Mouse (Mus musculus): Measurements from ENCODE around the gene Trnt1. TPM values are rescaled to one million over a fixed set of nuclear protein-coding genes. Genes with fewer than 3 reads are reported as not detected.

The Trnt1 gene
- polyA plus RNA-seq, 1 experiment: 9.4 TPM

- 85% methylated on average over 1 of the region's 1 CpGs for WGBS
- H3K4me3 ChIP-seq (ENCODE audit: insufficient read depth, low read depth, low read length): no peak overlapping the region
- no peaks in the 10 kb centered on the region for H3K4me1 ChIP-seq (ENCODE audit: control insufficient read depth, insufficient read depth, low read length)
- no peak for DNase-seq
- no peak overlapping the region for H3K27ac ChIP-seq (ENCODE audit: insufficient read depth, low read depth, low read length)
- no peaks in the 10 kb centered on the region for H3K36me3 ChIP-seq (ENCODE audit: control insufficient read depth, insufficient read depth, low read length)
- no peaks in the 10 kb centered on the region for H3K27me3 ChIP-seq (replicated peaks; ENCODE audit: control insufficient read depth, insufficient read depth, low read length)
- TF ChIP-seq POLR2A (IDR thresholded peaks at IDR 0.05; ENCODE audit: low read depth, low read length): no peak
- no peak for TF ChIP-seq CTCF (conservative IDR thresholded peaks at IDR 0.05; ENCODE audit: insufficient read depth, insufficient read length, low read depth, low read length)
Measured at GRCm38 (mm10) chr6:106740244-106740825, 28.6 kb upstream of the Trnt1 start.

- Histone ChIP-seq H3K4me1 (ENCODE audit: control insufficient read depth, insufficient read depth, low read length) (no peaks in the 10 kb centered on the region), H3K4me3 (ENCODE audit: insufficient read depth, low read depth, low read length) (no peak overlapping the region), H3K27me3 (replicated peaks; ENCODE audit: control insufficient read depth, insufficient read depth, low read length) (no peaks in the 10 kb centered on the region), H3K27ac (ENCODE audit: insufficient read depth, low read depth, low read length) (no peak overlapping the region), H3K36me3 (ENCODE audit: control insufficient read depth, insufficient read depth, low read length) (no peaks in the 10 kb centered on the region)
- TF ChIP-seq CTCF (conservative IDR thresholded peaks at IDR 0.05; ENCODE audit: insufficient read depth, insufficient read length, low read depth, low read length) (no peak), POLR2A (IDR thresholded peaks at IDR 0.05; ENCODE audit: low read depth, low read length) (no peak)
- DNase-seq: no peak
- WGBS: 63% methylated on average over 7 of the region's 7 CpGs
Measured at GRCm38 (mm10) chr6:106743556-106744233, 25.2 kb upstream of the Trnt1 start.

GRCm38 (mm10) chr6:106745673-106746394 is 23.1 kb upstream of the Trnt1 start:
- no peak overlapping the region for H3K4me3 ChIP-seq (ENCODE audit: insufficient read depth, low read depth, low read length)
- 67% methylated on average over 7 of the region's 7 CpGs for WGBS
- no peaks in the 10 kb centered on the region for H3K4me1 ChIP-seq (ENCODE audit: control insufficient read depth, insufficient read depth, low read length)
- no peaks in the 10 kb centered on the region for H3K36me3 ChIP-seq (ENCODE audit: control insufficient read depth, insufficient read depth, low read length)
- no peak for DNase-seq
- H3K27ac ChIP-seq (ENCODE audit: insufficient read depth, low read depth, low read length): no peak overlapping the region
- TF ChIP-seq CTCF (conservative IDR thresholded peaks at IDR 0.05; ENCODE audit: insufficient read depth, insufficient read length, low read depth, low read length) (no peak), POLR2A (IDR thresholded peaks at IDR 0.05; ENCODE audit: low read depth, low read length) (no peak)
- no peaks in the 10 kb centered on the region for H3K27me3 ChIP-seq (replicated peaks; ENCODE audit: control insufficient read depth, insufficient read depth, low read length)

- TF ChIP-seq CTCF (conservative IDR thresholded peaks at IDR 0.05; ENCODE audit: insufficient read depth, insufficient read length, low read depth, low read length) (no peak), POLR2A (IDR thresholded peaks at IDR 0.05; ENCODE audit: low read depth, low read length) (no peak)
- Histone ChIP-seq H3K27ac (ENCODE audit: insufficient read depth, low read depth, low read length) (no peak overlapping the region), H3K4me1 (ENCODE audit: control insufficient read depth, insufficient read depth, low read length) (no peaks in the 10 kb centered on the region), H3K36me3 (ENCODE audit: control insufficient read depth, insufficient read depth, low read length) (no peaks in the 10 kb centered on the region), H3K4me3 (ENCODE audit: insufficient read depth, low read depth, low read length) (no peak overlapping the region), H3K27me3 (replicated peaks; ENCODE audit: control insufficient read depth, insufficient read depth, low read length) (no peaks in the 10 kb centered on the region)
- WGBS: 92% methylated on average over 5 of the region's 5 CpGs
- DNase-seq: no peak
Measured at GRCm38 (mm10) chr6:106747251-106747650, 21.7 kb upstream of the Trnt1 start.

- 85% methylated on average over 3 of the region's 3 CpGs for WGBS
- DNase-seq: no peak
- no peak overlapping the region for H3K27ac ChIP-seq (ENCODE audit: insufficient read depth, low read depth, low read length)
- no peak overlapping the region for H3K4me3 ChIP-seq (ENCODE audit: insufficient read depth, low read depth, low read length)
- no peaks in the 10 kb centered on the region for H3K4me1 ChIP-seq (ENCODE audit: control insufficient read depth, insufficient read depth, low read length)
- H3K36me3 ChIP-seq (ENCODE audit: control insufficient read depth, insufficient read depth, low read length): no peaks in the 10 kb centered on the region
- TF ChIP-seq POLR2A (IDR thresholded peaks at IDR 0.05; ENCODE audit: low read depth, low read length): no peak
- no peak for TF ChIP-seq CTCF (conservative IDR thresholded peaks at IDR 0.05; ENCODE audit: insufficient read depth, insufficient read length, low read depth, low read length)
- no peaks in the 10 kb centered on the region for H3K27me3 ChIP-seq (replicated peaks; ENCODE audit: control insufficient read depth, insufficient read depth, low read length)
Measured at GRCm38 (mm10) chr6:106747804-106748203, 21.1 kb upstream of the Trnt1 start.

GRCm38 (mm10) chr6:106748887-106749388 is 20.0 kb upstream of the Trnt1 start, which contains the start of gene Il5ra:
Il5ra (minus strand) TSS chr6:106749037.
- no peak within 1 kb of the TSS for H3K4me3 ChIP-seq (ENCODE audit: insufficient read depth, low read depth, low read length)
- no peaks in the 10 kb centered on the region for H3K27me3 ChIP-seq (replicated peaks; ENCODE audit: control insufficient read depth, insufficient read depth, low read length)
- no peak for TF ChIP-seq CTCF (conservative IDR thresholded peaks at IDR 0.05; ENCODE audit: insufficient read depth, insufficient read length, low read depth, low read length)
- no peak for TF ChIP-seq POLR2A (IDR thresholded peaks at IDR 0.05; ENCODE audit: low read depth, low read length)
- H3K27ac ChIP-seq (ENCODE audit: insufficient read depth, low read depth, low read length): no peak within 1 kb of the TSS
- H3K4me1 ChIP-seq (ENCODE audit: control insufficient read depth, insufficient read depth, low read length): no peaks in the 10 kb centered on the region
- no peak for DNase-seq
- H3K36me3 ChIP-seq (ENCODE audit: control insufficient read depth, insufficient read depth, low read length): no peaks in the 10 kb centered on the region
- 68% methylated on average over 6 of the region's 6 CpGs for WGBS

- Histone ChIP-seq H3K27me3 (replicated peaks; ENCODE audit: control insufficient read depth, insufficient read depth, low read length) (no peaks in the 10 kb centered on the region), H3K36me3 (ENCODE audit: control insufficient read depth, insufficient read depth, low read length) (no peaks in the 10 kb centered on the region)
- 69% methylated on average over 7 of the region's 7 CpGs for WGBS
Measured at GRCm38 (mm10) chr6:106750291-106750690, 18.6 kb upstream of the Trnt1 start.

More at GRCm38 (mm10) chr6:106750291-106750690, 18.6 kb upstream of the Trnt1 start:
- Histone ChIP-seq H3K4me3 (ENCODE audit: insufficient read depth, low read depth, low read length) (no peak overlapping the region), H3K27ac (ENCODE audit: insufficient read depth, low read depth, low read length) (no peak overlapping the region), H3K4me1 (ENCODE audit: control insufficient read depth, insufficient read depth, low read length) (no peaks in the 10 kb centered on the region)
- DNase-seq: no peak
- TF ChIP-seq POLR2A (IDR thresholded peaks at IDR 0.05; ENCODE audit: low read depth, low read length) (no peak), CTCF (conservative IDR thresholded peaks at IDR 0.05; ENCODE audit: insufficient read depth, insufficient read length, low read depth, low read length) (no peak)
